Mouse (Mus musculus) embryo, embryonic 10.5 days (tissue): ENCODE measurements around the gene Rabac1.

Experiments used
- DNase-seq: peaks from one replicate; pipeline ENCODE4 v3.0.0-alpha.2; 2015; ENCODE audit warnings: low spot score

Rabac1 gene

DNA sequence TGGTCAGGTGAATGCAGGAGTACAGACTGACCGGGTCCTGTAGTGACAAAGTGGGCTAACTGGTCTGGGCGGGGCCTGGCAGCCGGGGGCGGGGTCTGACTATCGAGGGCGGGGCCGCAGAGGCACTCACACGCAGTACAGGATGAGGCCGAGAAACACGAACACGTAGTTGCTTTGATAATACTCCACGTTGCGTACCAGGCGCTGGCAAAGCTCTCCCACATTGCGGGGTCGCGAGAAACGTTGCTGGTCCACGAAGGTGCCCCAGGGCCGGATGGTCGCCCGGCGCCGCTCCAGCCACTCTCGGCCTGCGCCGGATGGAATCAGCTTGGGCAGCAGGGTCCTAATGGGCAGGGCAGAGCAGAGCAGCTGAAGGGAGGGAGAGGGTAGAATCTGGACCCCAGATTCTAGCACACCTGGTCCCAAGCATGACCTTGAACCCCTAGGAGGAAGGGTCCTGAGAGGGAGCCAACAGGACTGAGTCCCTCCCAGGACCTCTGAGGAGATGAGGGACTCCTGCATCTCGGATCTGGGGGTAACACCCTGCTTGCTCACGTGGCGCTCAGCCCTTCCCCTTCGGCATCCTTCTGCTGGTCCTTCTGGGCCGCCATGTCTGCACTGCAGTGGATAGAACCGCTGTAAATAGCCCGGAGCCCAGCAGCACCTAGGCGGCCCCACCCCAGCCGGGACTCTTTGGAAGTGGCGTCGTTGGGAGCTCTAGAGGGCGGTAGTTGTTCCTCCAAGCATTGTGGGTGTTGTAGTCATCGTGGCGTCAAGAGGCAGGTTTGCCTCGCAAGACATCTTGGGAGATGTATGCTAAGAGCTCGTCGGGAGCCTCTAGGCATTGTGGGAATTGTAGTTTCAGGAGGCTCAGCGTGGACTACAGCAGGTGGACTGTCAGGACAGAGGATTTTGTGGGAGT lies at the start of gene Rabac1:
Rabac1 (minus strand) TSS at position 783 of the 922 bp plus-strand sequence.
- peak; percentile 97 for DNase-seq

DNA sequence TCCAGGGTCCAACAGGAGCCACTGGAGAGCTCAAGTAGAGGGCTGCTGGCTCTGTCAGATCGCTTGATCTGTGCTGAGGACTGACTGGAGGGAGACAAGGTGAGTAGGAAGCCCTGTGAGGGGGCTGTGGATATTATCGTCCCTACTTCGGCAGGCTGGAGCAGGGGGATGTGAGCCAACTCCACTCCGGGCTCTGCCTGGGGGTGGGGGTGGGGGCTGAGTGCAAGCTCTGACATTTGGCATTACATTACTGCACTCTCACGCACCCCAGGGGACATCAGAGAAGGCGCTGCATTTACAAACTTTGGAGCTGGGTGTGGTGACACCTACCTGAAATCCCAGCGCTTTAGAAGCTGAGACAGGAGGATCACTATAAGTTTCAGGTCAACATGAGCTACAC lies 39.0 kb upstream of the Rabac1 start:
- no peak for DNase-seq

GRCm38 (mm10) chr7:25010090-25010913 lies 37.7 kb upstream of the Rabac1 start:
- DNase-seq: peak; percentile 80

GRCm38 (mm10) chr7:25009099-25009700 lies 36.6 kb upstream of the Rabac1 start:
- peak; percentile 30 for DNase-seq

GRCm38 (mm10) chr7:25008635-25009034 lies 36.1 kb upstream of the Rabac1 start:
- peak; percentile 86 for DNase-seq

DNA sequence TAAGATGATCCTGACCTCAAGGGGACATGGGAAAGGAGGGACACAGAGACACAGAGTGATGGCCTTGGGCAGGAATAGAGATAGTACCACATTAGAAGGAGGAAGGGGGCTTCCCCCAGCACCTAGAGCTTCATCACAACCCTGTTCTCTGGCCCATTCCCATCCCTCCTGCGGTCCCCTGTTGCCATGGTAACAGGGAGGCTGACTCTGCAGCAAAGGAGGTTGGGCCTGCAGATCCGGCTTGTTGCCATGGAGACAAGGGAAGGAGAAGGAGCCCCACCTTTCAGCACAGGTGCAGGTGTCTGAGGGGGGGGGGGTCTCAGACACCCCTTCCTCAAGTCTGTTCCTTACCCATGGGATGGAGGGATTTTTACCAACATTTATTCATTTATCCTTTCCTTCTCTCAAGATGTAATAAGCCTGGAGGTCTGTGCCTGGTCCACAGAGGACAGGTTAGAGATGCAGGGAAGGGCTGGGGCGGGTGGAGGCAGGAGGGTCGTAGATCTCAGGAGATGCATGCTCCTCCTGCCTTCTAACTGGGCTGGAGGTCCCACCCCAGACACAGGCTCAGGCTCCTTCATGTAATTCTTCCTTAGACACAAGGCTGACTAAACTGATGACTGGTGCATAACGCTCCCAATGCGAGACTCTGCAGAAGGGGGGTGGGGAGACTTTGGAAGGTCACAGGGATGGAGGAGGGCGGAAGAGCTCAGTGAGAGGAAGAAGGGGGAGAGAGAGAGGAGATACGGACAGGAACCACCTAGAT lies 35.2 kb upstream of the Rabac1 start:
- DNase-seq: peak; percentile 63

GRCm38 (mm10) chr7:25006586-25007364 lies 34.2 kb upstream of the Rabac1 start:
- no peak for DNase-seq

DNA sequence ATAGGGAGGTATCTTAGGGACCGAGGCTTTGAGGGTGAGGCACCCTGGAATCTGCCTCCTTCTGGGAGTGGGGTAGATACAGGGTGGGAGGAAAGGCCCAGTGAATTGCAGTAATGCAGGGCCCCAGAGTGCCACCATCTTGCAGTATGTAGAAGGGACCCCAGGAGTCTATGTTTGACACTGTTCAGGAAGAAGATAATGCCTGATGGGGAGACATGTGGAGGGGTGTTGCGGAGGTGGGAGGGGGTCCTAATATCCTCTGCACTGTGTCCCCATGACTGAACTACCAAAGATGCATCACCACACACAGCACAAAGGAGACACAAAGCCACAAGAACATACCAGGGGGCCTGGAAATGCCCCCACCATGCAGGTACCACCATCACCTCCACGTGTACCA lies 33.6 kb upstream of the Rabac1 start:
- no peak for DNase-seq

- peak; percentile 47 for DNase-seq
Measured at GRCm38 (mm10) chr7:25005421-25006065, 33.0 kb upstream of the Rabac1 start, which contains the start of gene Atp1a3. Atp1a3 (minus strand) TSS chr7:25005958.

- no peak for DNase-seq
Measured at GRCm38 (mm10) chr7:25004806-25005205, 32.3 kb upstream of the Rabac1 start.

DNA sequence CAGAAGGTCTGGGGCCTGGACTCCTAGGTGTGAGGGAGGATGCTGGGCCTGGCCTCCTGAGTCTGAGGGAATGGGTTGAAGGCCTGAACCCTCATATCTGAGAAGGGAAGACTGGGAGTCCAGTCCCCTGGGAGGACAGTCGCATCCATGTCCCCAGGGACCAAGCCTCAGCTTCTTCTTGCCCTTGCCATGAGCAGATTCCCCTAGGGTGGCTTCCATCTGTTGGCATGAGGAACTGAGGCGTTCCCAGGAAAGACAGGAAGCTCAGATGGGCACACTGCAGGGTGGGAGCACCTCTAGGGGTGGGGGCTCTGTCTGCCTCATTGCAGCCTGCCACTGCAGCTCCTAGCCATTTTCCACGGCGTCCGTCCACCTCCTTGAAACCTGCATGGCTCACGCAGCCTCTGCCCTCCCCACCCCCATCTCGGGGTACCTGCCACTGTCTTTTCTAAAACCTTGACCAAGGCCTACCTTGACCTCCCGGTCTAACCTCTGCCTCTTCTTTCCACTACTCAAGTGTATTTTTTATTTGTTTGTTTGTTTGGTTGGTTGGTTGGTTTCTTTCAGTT lies 31.4 kb upstream of the Rabac1 start:
- no peak for DNase-seq

GRCm38 (mm10) chr7:25003291-25003690 lies 30.7 kb upstream of the Rabac1 start:
- no peak for DNase-seq

DNA sequence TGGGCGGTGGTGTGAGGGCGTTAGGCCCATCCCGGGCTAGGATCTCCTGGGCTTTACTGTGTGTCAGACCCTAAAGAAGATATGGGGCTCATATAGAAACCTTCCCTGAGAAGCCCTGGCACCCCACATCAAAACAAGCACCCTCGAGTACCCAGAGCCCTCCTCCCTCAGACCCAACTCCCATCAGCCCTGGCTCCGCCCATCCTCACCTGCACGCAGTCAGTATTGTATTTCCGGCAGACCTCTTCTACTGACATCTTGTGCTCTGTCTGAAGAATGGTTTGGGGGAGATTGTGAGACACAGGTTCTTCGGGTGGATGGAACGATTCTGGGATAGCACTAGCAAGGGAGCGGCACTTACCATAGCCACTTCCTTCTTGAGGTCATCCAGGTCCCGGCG lies 28.2 kb upstream of the Rabac1 start:
- DNase-seq: no peak

DNA sequence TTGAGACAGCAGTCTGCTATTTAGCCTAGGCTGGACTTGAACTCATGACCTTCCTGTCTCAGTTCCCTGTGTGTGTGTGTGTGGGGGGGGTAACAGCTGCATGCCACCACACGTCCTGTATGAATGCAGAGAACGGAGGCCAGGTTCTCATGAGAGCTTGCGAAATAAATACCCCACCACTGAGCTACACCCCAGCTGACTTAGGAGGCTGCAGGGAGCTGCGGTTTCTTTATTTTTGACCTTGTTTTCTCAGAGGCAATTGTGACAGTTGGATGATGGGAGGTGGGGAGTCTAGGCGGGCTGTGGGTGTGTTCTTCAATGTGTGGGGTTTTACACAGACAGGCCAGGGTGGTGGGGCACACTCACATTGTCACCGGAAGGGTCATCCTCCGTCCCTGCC lies 27.7 kb upstream of the Rabac1 start:
- no peak for DNase-seq

- no peak for DNase-seq
Measured at GRCm38 (mm10) chr7:24993081-24993480, 20.5 kb upstream of the Rabac1 start.

DNA sequence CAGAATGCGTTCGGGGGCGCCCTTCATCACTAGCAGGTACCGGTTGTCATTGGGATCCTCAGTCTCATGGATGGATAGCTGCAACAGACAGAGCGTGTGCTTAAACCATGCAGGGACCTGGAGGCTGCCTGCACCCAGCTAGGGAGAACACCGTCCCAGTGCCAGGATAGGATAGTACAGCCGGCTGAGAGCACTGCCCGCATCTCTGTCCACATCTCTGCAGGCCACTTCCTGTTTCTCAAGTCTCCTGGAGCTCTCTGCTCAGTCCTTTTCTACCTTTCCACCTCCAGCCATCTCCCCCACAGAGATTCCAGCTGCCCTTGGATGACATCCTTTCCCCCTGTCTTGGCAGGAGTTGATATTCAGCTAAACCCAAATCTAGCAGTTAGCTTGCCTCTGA lies 17.9 kb upstream of the Rabac1 start:
- no peak for DNase-seq

GRCm38 (mm10) chr7:24987941-24988340 lies 15.4 kb upstream of the Rabac1 start:
- DNase-seq: no peak

GRCm38 (mm10) chr7:24985799-24986198 lies 13.2 kb upstream of the Rabac1 start:
- DNase-seq: no peak

DNA sequence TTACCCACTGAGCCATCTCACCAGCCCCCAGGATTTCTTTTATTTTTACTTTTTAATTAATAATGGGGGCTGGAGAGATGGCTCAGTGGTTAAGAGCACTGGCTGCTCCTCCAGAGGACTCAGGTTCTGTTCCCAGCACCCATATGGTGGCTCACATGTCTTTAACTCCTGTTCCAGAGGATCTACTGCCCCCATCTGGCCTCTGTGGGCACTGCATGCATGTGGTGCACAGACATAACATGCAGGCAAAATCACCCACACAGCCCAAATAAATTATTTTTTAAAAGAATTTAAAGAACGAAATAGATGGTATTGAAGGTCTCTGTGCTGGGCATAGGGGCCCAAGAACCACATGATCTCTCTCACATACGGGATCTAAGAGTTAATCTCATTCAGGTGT lies 11.8 kb upstream of the Rabac1 start:
- DNase-seq: no peak

- no peak for DNase-seq
Measured at GRCm38 (mm10) chr7:24983396-24983795, 10.8 kb upstream of the Rabac1 start.
